Mouse (Mus musculus) heart, postnatal 0 days (tissue): ENCODE measurements around the gene Napsa. TPM values are rescaled to one million over a fixed set of nuclear protein-coding genes. Genes with fewer than 3 reads are reported as not detected.

ENCODE experiments used
- ATAC-seq: fragments of 200-750 bp; cut with Nextera tagmentation; 2 replicates; pipeline ENCODE4 v1.8.0; 2017; ENCODE audit warnings: low read depth, moderate number of reproducible peaks, moderate library complexity; ENCODE audit not compliant: insufficient read depth
- DNase-seq: peaks from one replicate; pipeline ENCODE4 v3.0.0-alpha.2; 2016; ENCODE audit warnings: low spot score
- H3K27ac ChIP-seq: fragments of 300-500 bp; sonication (generic); 2 replicates; pipeline ENCODE4 v1.5.1; 2014; ENCODE audit warnings: low read depth, mild to moderate bottlenecking
- H3K27me3 ChIP-seq: fragments of 300-500 bp; sonication (generic); 2 replicates; pipeline ENCODE4 v1.6.1; 2014; ENCODE audit warnings: low read length, mixed read lengths; ENCODE audit not compliant: control insufficient read depth, insufficient read depth
- H3K36me3 ChIP-seq: fragments of 300-500 bp; sonication (generic); replicated peaks from 2 replicates; pipeline ENCODE4 v1.6.1; 2014; ENCODE audit warnings: low read length, mixed read lengths; ENCODE audit not compliant: control insufficient read depth, insufficient read depth
- H3K4me1 ChIP-seq: fragments of 300-500 bp; sonication (generic); 2 replicates; pipeline ENCODE4 v1.6.1; 2014; ENCODE audit warnings: antibody characterized with exemption; ENCODE audit not compliant: control insufficient read depth, insufficient read depth
- H3K4me2 ChIP-seq: fragments of 300-500 bp; sonication (generic); 2 replicates; pipeline ENCODE4 v1.6.1; 2014; ENCODE audit warnings: low read depth, mild to moderate bottlenecking, low read length, moderate library complexity
- H3K4me3 ChIP-seq: fragments of 300-500 bp; sonication (generic); 2 replicates; pipeline ENCODE4 v1.5.1; 2014; ENCODE audit warnings: low read depth, low read length
- H3K9ac ChIP-seq: fragments of 300-500 bp; sonication (generic); replicated peaks from 2 replicates; pipeline ENCODE4 v1.6.1; 2014; ENCODE audit warnings: low read depth, low read length, mixed read lengths
- H3K9me3 ChIP-seq: fragments of 300-500 bp; sonication (generic); replicated peaks from 2 replicates; pipeline ENCODE4 v1.6.1; 2016; ENCODE audit warnings: low read length; ENCODE audit not compliant: control insufficient read depth
- CTCF ChIP-seq: IDR thresholded peaks from 2 replicates; pipeline ENCODE4 v1.5.1; 2016; ENCODE audit warnings: antibody characterized with exemption, control low read depth, low read depth
- EP300 ChIP-seq: IDR thresholded peaks from 2 replicates; pipeline ENCODE4 v1.6.1; 2016; ENCODE audit warnings: antibody characterized with exemption, low read depth
- WGBS: fragments of 180-500 bp; shearing (Covaris S2); extraction: QIAGEN DNeasy Blood & Tissue Kit; methylation state at CpG from one replicate; pipeline ENCODE4 v1.1.7; 2014; 5-methylcytosine and 5-hydroxymethylcytosine counted together
- polyA plus RNA-seq: library from polyadenylated mRNA; unstranded; fragments of >200 nt; fragmentation: Nextera tagmentation; extraction: Ambion mirVana; gene quantifications from 2 replicates; pipeline ENCODE4 v1.2.1, GENCODE M21; 2015
- total RNA-seq: library from RNA; depleted of rRNA; stranded (reverse); fragments of >200 nt; gene quantifications from 2 replicates; pipeline ENCODE4 v1.2.3, GENCODE M21; 2014; ENCODE audit warnings: low replicate concordance

Gene Napsa
- total and polyA plus RNA-seq, 2 experiments from 2014 or later, result 0.81 TPM; not detected in 1

- Histone ChIP-seq H3K9me3 (no peaks in the 10 kb centered on the region), H3K4me2 (no peak overlapping the region), H3K4me1 (peaks cover 10% of the 10 kb centered on the region; the same call in 1 of the 2 replicates), H3K9ac (no peak overlapping the region), H3K27me3 (no peaks in the 10 kb centered on the region), H3K4me3 (no peak overlapping the region), H3K36me3 (peaks cover 30% of the 10 kb centered on the region), H3K27ac (no peak overlapping the region)
- TF ChIP-seq EP300 (no peak), CTCF (no peak)
- WGBS, result 95% methylated on average over 3 of the region's 3 CpGs
- DNase-seq (no peak), ATAC-seq (no peak)
Measured at GRCm38 (mm10) chr7:44546274-44546673, 25.9 kb upstream of the Napsa start.

- no peaks in the 10 kb centered on the region for H3K27me3 ChIP-seq
- DNase-seq, result no peak
- 90% methylated on average over 13 of the region's 13 CpGs for WGBS
- no peak overlapping the region for H3K4me3 ChIP-seq
- H3K4me2 ChIP-seq, result 0 out of 2 replicates have a peak overlapping the region, but pooled peaks have one; percentile 91
- H3K9ac ChIP-seq, result no peak overlapping the region
- TF ChIP-seq EP300 (no peak), CTCF (no peak)
- H3K4me1 ChIP-seq, result peaks cover 10% of the 10 kb centered on the region; the same call in 1 of the 2 replicates
- no peaks in the 10 kb centered on the region for H3K9me3 ChIP-seq
- peaks cover 30% of the 10 kb centered on the region for H3K36me3 ChIP-seq
- H3K27ac ChIP-seq, result no peak overlapping the region
- ATAC-seq, result no peak
Measured at GRCm38 (mm10) chr7:44547041-44547440, 25.1 kb upstream of the Napsa start.

- Histone ChIP-seq H3K4me1 (peaks cover 10% of the 10 kb centered on the region; the same call in 1 of the 2 replicates), H3K9me3 (no peaks in the 10 kb centered on the region), H3K4me3 (peak overlapping the region; percentile 66), H3K9ac (peak overlapping the region; percentile 53; the same call in 1 of the 2 replicates), H3K4me2 (peak overlapping the region; percentile 91), H3K27ac (no peak overlapping the region), H3K36me3 (peaks cover 28% of the 10 kb centered on the region), H3K27me3 (no peaks in the 10 kb centered on the region)
- whole genome bisulfite sequencing, result 23% methylated on average over 5 of the region's 5 CpGs
- TF ChIP-seq EP300, result no peak
- TF ChIP-seq CTCF, result no peak
- no peak for DNase-seq
- no peak for ATAC-seq
Measured at GRCm38 (mm10) chr7:44547725-44548124, 24.5 kb upstream of the Napsa start.

- Histone ChIP-seq H3K4me1 (peaks cover 10% of the 10 kb centered on the region), H3K9me3 (no peaks in the 10 kb centered on the region), H3K27me3 (no peaks in the 10 kb centered on the region), H3K9ac (peak within 1 kb of the TSS; percentile 53; the same call in 1 of the 2 replicates), H3K27ac (peak within 1 kb of the TSS; percentile 60), H3K4me3 (peak within 1 kb of the TSS; percentile 66), H3K4me2 (peak within 1 kb of the TSS; percentile 91), H3K36me3 (peaks cover 28% of the 10 kb centered on the region)
- peak; percentile 96 for DNase-seq
- TF ChIP-seq EP300 (no peak), CTCF (peak; percentile 98)
- ATAC-seq, result peak; percentile 96
- WGBS, result under 1% methylated on average over 43 of the region's 43 CpGs
Measured at GRCm38 (mm10) chr7:44548497-44549087, 23.6 kb upstream of the Napsa start, which contains the start of gene Pold1. Pold1 (minus strand) TSS chr7:44548849.

- WGBS, result 94% methylated on average over 23 of the region's 23 CpGs
- Histone ChIP-seq H3K9ac (no peak overlapping the region), H3K4me3 (no peak overlapping the region), H3K27ac (no peak overlapping the region), H3K4me1 (peaks cover 13% of the 10 kb centered on the region), H3K4me2 (no peak overlapping the region), H3K27me3 (no peaks in the 10 kb centered on the region), H3K9me3 (no peaks in the 10 kb centered on the region), H3K36me3 (peaks cover 28% of the 10 kb centered on the region)
- no peak for DNase-seq
- no peak for ATAC-seq
- TF ChIP-seq CTCF (no peak), EP300 (no peak)
Measured at GRCm38 (mm10) chr7:44549621-44550408, 22.4 kb upstream of the Napsa start.
